Mouse (Mus musculus): ENCODE results near the gene Hsp90aa1.

GRCm38 (mm10) chr12:110696975-110697400 is 5.5 kb downstream of the Hsp90aa1 start:
- TF ChIP-seq POLR2A (IDR thresholded peaks at IDR 0.05; ENCODE audit: borderline replicate concordance, low read depth, low read length) (no peak), CTCF (IDR thresholded peaks at IDR 0.05; ENCODE audit: low read depth, low read length) (no peak; the same call in 1 of the 2 replicates)
